Mouse (Mus musculus): ENCODE data around the gene Coa7.

Gene Coa7

GRCm38 (mm10) chr4:108383183-108383714, 55.3 kb downstream of the Coa7 start, which contains the start of gene Shisal2a:
TSS of gene Shisal2a (minus strand) at chr4:108383349.
- no peak for DNase-seq (ENCODE audit: low spot score in 2 of 2)

GRCm38 (mm10) chr4:108386087-108386486, 58.1 kb downstream of the Coa7 start:
- DNase-seq (ENCODE audit: low spot score in 2 of 2) = no peak

DNA sequence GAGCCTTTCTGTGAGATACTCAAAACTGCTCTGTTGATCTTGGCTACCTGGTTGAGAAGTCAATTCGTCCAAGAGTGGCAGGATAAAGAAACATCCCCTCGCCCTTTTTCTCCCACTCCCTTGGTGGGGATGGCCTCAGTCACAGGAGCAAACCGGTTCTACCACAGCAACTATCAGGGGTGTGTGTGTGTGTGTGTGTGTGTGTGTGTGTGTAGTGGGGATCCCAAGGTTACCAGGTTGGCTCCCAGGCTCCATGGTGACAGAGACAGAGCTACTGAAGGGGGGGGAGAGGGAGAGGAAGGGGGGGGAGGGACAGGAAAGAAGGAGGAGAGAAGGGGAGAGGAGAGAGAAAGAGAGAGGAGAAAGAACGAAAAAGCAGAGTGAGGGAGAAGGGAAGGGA, 59.2 kb downstream of the Coa7 start:
- DNase-seq (ENCODE audit: low spot score in 2 of 2) = no peak

DNA sequence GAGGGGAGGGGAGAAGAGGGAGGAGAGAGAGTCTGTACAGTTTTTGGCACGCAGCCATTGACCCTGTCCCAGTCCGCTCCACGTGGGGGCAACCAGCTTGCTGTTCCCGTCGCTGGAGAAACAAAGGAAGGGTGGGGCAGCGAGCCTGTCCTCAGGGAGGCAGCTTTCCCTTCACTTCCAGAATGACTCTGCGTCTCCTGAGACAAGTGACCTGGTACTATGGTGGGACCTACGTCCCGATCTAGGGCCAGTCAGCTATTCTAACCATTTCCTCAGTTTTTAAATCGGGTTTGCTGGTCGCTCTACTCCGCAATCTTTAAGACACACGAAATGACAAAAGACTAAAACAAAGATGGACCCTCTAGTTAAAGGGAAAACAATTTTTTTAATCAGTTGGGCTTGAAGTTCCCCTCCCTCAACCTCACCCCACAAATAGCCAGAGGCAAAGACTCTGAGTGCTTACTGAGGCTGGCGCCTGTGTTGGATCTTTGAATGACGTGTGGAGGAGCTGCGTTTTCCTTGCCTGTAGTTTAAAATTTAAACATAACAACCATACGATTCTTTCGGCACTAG, 59.8 kb downstream of the Coa7 start:
- no peak for DNase-seq (ENCODE audit: low spot score in 2 of 2)

GRCm38 (mm10) chr4:108388741-108389140, 60.8 kb downstream of the Coa7 start:
- DNase-seq (ENCODE audit: low spot score in 2 of 2) = no peak

- DNase-seq (ENCODE audit: low spot score in 2 of 2) = no peak
Measured at GRCm38 (mm10) chr4:108391124-108391523, 63.2 kb downstream of the Coa7 start.

Data from spleen, postnatal 14 days (tissue).